Mouse (Mus musculus): ENCODE measurements around the gene Cby3.

DNA sequence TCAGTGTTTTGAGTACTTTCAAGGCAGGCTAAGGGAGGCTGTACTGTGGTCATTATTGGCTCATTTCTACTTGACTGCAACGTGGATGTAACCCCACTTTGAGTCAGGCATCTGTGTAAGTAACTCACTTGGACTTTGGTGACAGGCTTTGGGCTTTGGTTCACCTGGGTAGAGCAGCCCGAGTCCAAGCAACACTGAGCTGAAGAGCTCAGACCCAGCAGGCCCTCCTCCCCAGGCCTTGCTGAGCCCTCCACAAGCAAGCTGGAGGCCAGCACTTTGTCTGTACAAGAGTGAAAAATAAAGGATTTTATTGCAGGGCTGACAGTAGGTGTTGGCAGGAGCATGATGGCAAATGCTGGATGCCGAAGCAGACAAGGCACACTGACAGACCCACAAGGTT lies 34.7 kb downstream of the Cby3 start:
- TF ChIP-seq TCF12 (IDR thresholded peaks at IDR 0.05; ENCODE audit: insufficient read depth, poor library complexity, severe bottlenecking) (no peak), MAX (IDR thresholded peaks at IDR 0.05; ENCODE audit: low read depth) (no peak), POLR2AphosphoS2 (IDR thresholded peaks at IDR 0.05; ENCODE audit: insufficient read length, low read depth) (no peak), POLR2A (IDR thresholded peaks at IDR 0.05; ENCODE audit: insufficient read length, low read depth) (no peak), MYOD1 (IDR thresholded peaks at IDR 0.05; ENCODE audit: control insufficient read depth in 1 of 3, insufficient read length in 2 of 3, low read depth in 2 of 3) (no peak)
